Mouse (Mus musculus) heart, postnatal 0 days (tissue): ENCODE measurements around the gene Polm.

Experiments
- CTCF ChIP-seq: IDR thresholded peaks from 2 replicates; pipeline ENCODE4 v1.5.1; 2016; ENCODE audit warnings: antibody characterized with exemption, control low read depth, low read depth
- EP300 ChIP-seq: IDR thresholded peaks from 2 replicates; pipeline ENCODE4 v1.6.1; 2016; ENCODE audit warnings: antibody characterized with exemption, low read depth

GRCm38 (mm10) chr11:5834506-5834905 lies 3.3 kb downstream of the Polm start:
- no peak for TF ChIP-seq CTCF
- TF ChIP-seq EP300, result no peak
